Mouse (Mus musculus): ENCODE data around the gene Tnfaip2. TPM values are rescaled to one million over a fixed set of nuclear protein-coding genes. Genes with fewer than 3 reads are reported as not detected.

Gene Tnfaip2
- 10 to 100 TPM; 14.3 to 28.0 (median 17.7) TPM for total RNA-seq (2022)

GRCm38 (mm10) chr12:111442309-111443010 is at the start of gene Tnfaip2:
Gene Tnfaip2, plus strand, starts transcription at chr12:111442469.
- peak; percentile 79 for DNase-seq

- no peak for DNase-seq
These were observed 48.3 kb upstream of the Tnfaip2 start for GRCm38 (mm10) chr12:111394008-111394407.

GRCm38 (mm10) chr12:111396997-111397396 is 45.3 kb upstream of the Tnfaip2 start:
- peak; percentile 50 for DNase-seq

GRCm38 (mm10) chr12:111401454-111402184 is 40.6 kb upstream of the Tnfaip2 start:
- peak; percentile 43 for DNase-seq

- DNase-seq = no peak
These were observed 37.4 kb upstream of the Tnfaip2 start for GRCm38 (mm10) chr12:111404880-111405279.

GRCm38 (mm10) chr12:111406622-111407021 is 35.6 kb upstream of the Tnfaip2 start, which contains the start of gene Lbhd2:
Gene Lbhd2, plus strand, starts transcription at chr12:111406809.
- no peak for DNase-seq

GRCm38 (mm10) chr12:111409583-111409982 is 32.7 kb upstream of the Tnfaip2 start:
- no peak for DNase-seq

GRCm38 (mm10) chr12:111411631-111412355 is 30.5 kb upstream of the Tnfaip2 start:
- no peak for DNase-seq

GRCm38 (mm10) chr12:111412581-111413284 is 29.5 kb upstream of the Tnfaip2 start:
- DNase-seq = no peak

GRCm38 (mm10) chr12:111413300-111413699 is 29.0 kb upstream of the Tnfaip2 start:
- DNase-seq = peak; percentile 82

- no peak for DNase-seq
These were observed 25.1 kb upstream of the Tnfaip2 start, which contains the start of gene Exoc3l4 for GRCm38 (mm10) chr12:111416921-111417779. Gene Exoc3l4, plus strand, starts transcription at chr12:111417017.

GRCm38 (mm10) chr12:111419918-111420317 is 22.4 kb upstream of the Tnfaip2 start:
- no peak for DNase-seq

- no peak for DNase-seq
These were observed 21.1 kb upstream of the Tnfaip2 start for GRCm38 (mm10) chr12:111420946-111421709.

GRCm38 (mm10) chr12:111422852-111423251 is 19.4 kb upstream of the Tnfaip2 start:
- no peak for DNase-seq

- DNase-seq = no peak
These were observed 18.6 kb upstream of the Tnfaip2 start for GRCm38 (mm10) chr12:111423570-111424129.

- DNase-seq = no peak
These were observed 17.7 kb upstream of the Tnfaip2 start for GRCm38 (mm10) chr12:111424547-111424946.

- DNase-seq = peak; percentile 73
These were observed 17.0 kb upstream of the Tnfaip2 start for GRCm38 (mm10) chr12:111425258-111425657.

GRCm38 (mm10) chr12:111425789-111426460 is 16.3 kb upstream of the Tnfaip2 start:
- peak; percentile 82 for DNase-seq

GRCm38 (mm10) chr12:111427438-111428113 is 14.7 kb upstream of the Tnfaip2 start:
- DNase-seq = no peak
